Mouse (Mus musculus) neural tube, embryonic 12.5 days (tissue): Measurements from ENCODE around the gene Gm4894. TPM values are rescaled to one million over a fixed set of nuclear protein-coding genes. Genes with fewer than 3 reads are reported as not detected.

Experiments
- ATAC-seq: fragments of 200-750 bp; cut with Nextera tagmentation; 2 replicates; pipeline ENCODE4 v1.8.0; 2017; ENCODE audit warnings: low read depth, mild to moderate bottlenecking, moderate TSS enrichment, moderate library complexity; ENCODE audit not compliant: low FRiP score
- H3K27ac ChIP-seq: fragments of 300-500 bp; sonication (generic); 2 replicates; pipeline ENCODE4 v1.5.1; 2016
- H3K27me3 ChIP-seq: fragments of 300-500 bp; sonication (generic); replicated peaks from 2 replicates; pipeline ENCODE4 v1.6.1; 2016; ENCODE audit warnings: mild to moderate bottlenecking
- H3K36me3 ChIP-seq: fragments of 300-500 bp; sonication (generic); 2 replicates; pipeline ENCODE4 v1.6.1; 2016; ENCODE audit warnings: mild to moderate bottlenecking
- H3K4me1 ChIP-seq: fragments of 300-500 bp; sonication (generic); 2 replicates; pipeline ENCODE4 v1.6.1; 2016
- H3K4me2 ChIP-seq: fragments of 300-500 bp; sonication (generic); replicated peaks from 2 replicates; pipeline ENCODE4 v1.6.1; 2016; ENCODE audit warnings: mild to moderate bottlenecking
- H3K4me3 ChIP-seq: fragments of 300-500 bp; sonication (generic); 2 replicates; pipeline ENCODE4 v1.5.1; 2016
- H3K9ac ChIP-seq: fragments of 300-500 bp; sonication (generic); 2 replicates; pipeline ENCODE4 v1.6.1; 2016; ENCODE audit warnings: mild to moderate bottlenecking
- H3K9me3 ChIP-seq: fragments of 300-500 bp; sonication (generic); 2 replicates; pipeline ENCODE4 v1.6.1; 2016; ENCODE audit warnings: mild to moderate bottlenecking
- whole genome bisulfite sequencing: fragments of 180-500 bp; shearing (Covaris S2); methylation state at CpG from one replicate; pipeline ENCODE4 v1.1.7; 2016; 5-methylcytosine and 5-hydroxymethylcytosine counted together
- polyA plus RNA-seq: library from polyadenylated mRNA; unstranded; fragments of >200 nt; fragmentation: Nextera tagmentation; extraction: Ambion mirVana; gene quantifications from 2 replicates; pipeline ENCODE4 v1.2.1, GENCODE M21; 2016

The Gm4894 gene
- polyA plus RNA-seq, 1 experiment from 2014 or later, result not detected

GRCm38 (mm10) chr9:49276542-49277334 is 26.4 kb downstream of the Gm4894 start:
- H3K36me3 ChIP-seq, result no peaks in the 10 kb centered on the region
- no peak overlapping the region for H3K9ac ChIP-seq
- no peaks in the 10 kb centered on the region for H3K27me3 ChIP-seq
- ATAC-seq, result no peak
- H3K9me3 ChIP-seq, result no peaks in the 10 kb centered on the region
- H3K4me3 ChIP-seq, result no peak overlapping the region
- H3K4me2 ChIP-seq, result no peak overlapping the region
- no peak overlapping the region for H3K27ac ChIP-seq
- 91% methylated on average over 11 of the region's 11 CpGs for WGBS
- no peaks in the 10 kb centered on the region; the same call in 1 of the 2 replicates for H3K4me1 ChIP-seq

GRCm38 (mm10) chr9:49295101-49295500 is 44.8 kb downstream of the Gm4894 start:
- WGBS, result 69% methylated on average over 1 of the region's 1 CpGs
- Histone ChIP-seq H3K4me1 (no peaks in the 10 kb centered on the region), H3K36me3 (no peaks in the 10 kb centered on the region), H3K4me2 (no peak overlapping the region), H3K4me3 (no peak overlapping the region), H3K9ac (no peak overlapping the region), H3K9me3 (no peaks in the 10 kb centered on the region), H3K27me3 (no peaks in the 10 kb centered on the region), H3K27ac (no peak overlapping the region)
- ATAC-seq, result no peak

GRCm38 (mm10) chr9:49307576-49307975 is 57.2 kb downstream of the Gm4894 start:
- H3K9ac ChIP-seq, result no peak overlapping the region
- H3K27ac ChIP-seq, result no peak overlapping the region
- no peak overlapping the region for H3K4me3 ChIP-seq
- no peak for ATAC-seq
- no peaks in the 10 kb centered on the region for H3K9me3 ChIP-seq
- H3K27me3 ChIP-seq, result no peaks in the 10 kb centered on the region
- no peak overlapping the region for H3K4me2 ChIP-seq
- H3K36me3 ChIP-seq, result no peaks in the 10 kb centered on the region
- 75% methylated on average over 3 of the region's 3 CpGs for WGBS
- no peaks in the 10 kb centered on the region for H3K4me1 ChIP-seq

- Histone ChIP-seq H3K36me3 (no peaks in the 10 kb centered on the region), H3K9ac (no peak overlapping the region), H3K4me2 (no peak overlapping the region), H3K27ac (no peak overlapping the region), H3K4me3 (no peak overlapping the region), H3K27me3 (no peaks in the 10 kb centered on the region), H3K4me1 (no peaks in the 10 kb centered on the region), H3K9me3 (no peaks in the 10 kb centered on the region)
- ATAC-seq, result no peak
- WGBS, result 76% methylated on average over 4 of the region's 4 CpGs
These were observed 60.5 kb downstream of the Gm4894 start for GRCm38 (mm10) chr9:49310821-49311220.

GRCm38 (mm10) chr9:49318638-49319037 is 68.3 kb downstream of the Gm4894 start:
- Histone ChIP-seq H3K4me2 (no peak overlapping the region), H3K9me3 (no peaks in the 10 kb centered on the region), H3K27me3 (no peaks in the 10 kb centered on the region), H3K36me3 (no peaks in the 10 kb centered on the region), H3K4me1 (no peaks in the 10 kb centered on the region), H3K4me3 (no peak overlapping the region), H3K27ac (no peak overlapping the region), H3K9ac (no peak overlapping the region)
- no peak for ATAC-seq

Other genes starting within 250 kb of the Gm4894 start
- 40.8 and 41.6 TPM in 2 replicates for gene Zw10, start 194.9 kb upstream of the Gm4894 start, polyA plus RNA-seq
- gene Tmprss5, start 169.3 kb upstream of the Gm4894 start, polyA plus RNA-seq, result 1.6 and 1.7 TPM in 2 replicates
- 1.1 and 1.7 TPM in 2 replicates for gene Drd2, start 90.1 kb downstream of the Gm4894 start, polyA plus RNA-seq
- not detected in 2 replicates for gene Ankk1, start 176.5 kb downstream of the Gm4894 start, polyA plus RNA-seq
- 2.2 TPM in 2 replicates for gene Ttc12, start 235.7 kb downstream of the Gm4894 start, polyA plus RNA-seq